Mouse (Mus musculus) layer of hippocampus, adult 11-12 months (tissue): Measurements from ENCODE around the gene Slc24a1.
"Not testable (repeated sequence)": the region's sequence is repeated elsewhere in the genome, so short reads cannot be mapped to it uniquely, and the experiment has no call there.

ENCODE experiments used
- DNase-seq: peaks from one replicate; pipeline ENCODE4 v3.0.0; 2022; ENCODE audit warnings: low spot score

Gene Slc24a1

DNA sequence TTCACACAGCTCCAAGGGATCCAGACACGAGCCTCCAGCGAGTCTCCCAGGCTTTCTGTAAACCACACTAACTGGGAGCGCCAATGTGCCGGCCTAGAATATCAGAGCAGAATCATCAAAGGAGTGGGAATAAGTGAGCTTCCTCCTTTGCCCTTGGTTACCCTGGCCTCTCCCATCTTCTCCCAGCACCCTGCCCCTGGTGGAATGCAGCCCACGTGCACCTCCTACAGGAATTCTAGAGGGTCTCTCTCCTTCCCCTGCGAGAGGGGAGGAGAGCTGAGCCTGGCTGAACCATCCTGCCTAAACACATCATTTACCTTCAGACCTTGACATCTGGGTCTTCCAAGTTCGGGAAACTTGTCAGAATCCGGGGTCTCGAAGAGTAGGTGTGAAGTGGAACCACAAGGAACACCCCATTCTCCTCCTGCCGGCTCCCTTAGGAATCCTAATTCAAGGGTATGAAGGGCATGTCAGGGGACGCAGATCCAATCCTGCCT lies at the start of gene Slc24a1:
Slc24a1 (minus strand) TSS at position 447 of the 497 bp plus-strand sequence.
- no peak for DNase-seq

DNA sequence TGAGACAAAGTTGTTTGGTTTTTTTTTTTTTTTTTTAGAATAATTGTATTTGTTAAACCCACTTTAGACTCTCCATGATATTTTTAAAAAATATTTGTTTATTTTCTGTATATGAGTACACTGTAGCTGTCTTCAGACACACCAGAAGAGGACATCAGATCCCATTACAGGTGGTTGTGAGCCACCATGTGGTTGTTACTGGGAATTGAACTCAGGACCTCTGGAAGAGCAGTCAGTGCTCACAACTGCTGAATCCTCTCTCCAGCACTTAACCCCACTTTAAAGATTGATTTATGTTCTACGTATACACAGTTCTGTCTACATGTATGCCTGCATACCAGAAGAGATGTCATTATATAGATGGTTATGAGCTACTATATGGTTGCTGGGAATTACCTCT lies 44.1 kb upstream of the Slc24a1 start:
- not testable (repeated sequence) for DNase-seq

DNA sequence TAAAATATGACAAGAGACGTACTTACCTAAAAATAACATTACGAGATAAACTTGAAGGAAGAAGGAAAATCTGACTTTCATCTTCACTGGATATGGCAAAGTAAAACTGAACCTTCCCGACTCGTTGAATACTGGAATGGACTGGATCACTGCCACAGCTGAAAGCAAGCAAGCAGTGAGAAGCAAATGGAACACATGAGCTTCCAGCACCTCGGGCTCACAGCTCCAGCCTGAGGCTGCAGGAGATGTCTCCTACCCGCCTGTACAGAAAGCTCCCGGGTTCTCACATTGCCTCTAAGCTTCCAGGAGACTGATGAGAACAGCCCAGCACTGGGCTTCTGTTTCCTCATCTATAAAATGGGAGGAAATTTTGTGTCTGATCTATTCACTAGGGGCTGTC lies 38.9 kb upstream of the Slc24a1 start:
- DNase-seq, result no peak

DNA sequence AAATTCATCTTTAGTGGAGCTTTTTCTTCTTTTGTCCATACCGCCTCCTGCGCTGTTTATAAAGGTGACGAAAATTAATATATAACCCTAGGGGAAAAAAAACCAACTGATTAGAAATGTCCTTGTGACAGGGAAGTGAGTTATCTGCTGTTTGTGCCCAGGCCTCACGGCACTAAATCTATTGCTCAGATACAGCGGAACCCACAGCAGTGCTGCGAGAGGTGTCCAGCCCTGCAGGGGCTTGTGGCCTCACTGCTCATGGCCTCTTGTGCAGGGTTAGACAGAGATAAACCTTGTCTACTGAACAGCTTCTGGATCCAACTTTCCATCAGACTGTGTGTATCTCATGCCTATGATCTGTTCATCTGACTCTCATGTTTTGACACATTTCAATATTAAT lies 37.0 kb upstream of the Slc24a1 start:
- DNase-seq, result no peak

DNA sequence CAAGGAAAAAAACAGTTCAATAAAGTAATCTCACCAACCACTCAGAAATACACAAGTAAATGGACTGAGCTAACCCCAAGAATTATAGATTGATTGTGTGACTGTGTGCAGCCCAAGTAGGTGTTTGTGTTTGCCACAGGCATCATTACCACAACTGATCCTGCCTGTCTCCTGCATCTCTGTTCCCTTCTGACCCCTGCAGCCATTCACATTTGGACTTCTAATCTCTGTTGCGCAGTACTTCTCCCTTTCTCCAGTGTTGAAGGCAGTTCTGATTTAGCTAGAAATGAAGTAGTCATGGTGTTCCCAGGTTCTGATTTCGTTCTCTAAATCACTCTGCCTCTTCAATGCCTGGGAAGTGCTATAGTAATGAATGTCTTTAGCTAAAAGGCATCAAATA lies 36.2 kb upstream of the Slc24a1 start:
- no peak for DNase-seq

DNA sequence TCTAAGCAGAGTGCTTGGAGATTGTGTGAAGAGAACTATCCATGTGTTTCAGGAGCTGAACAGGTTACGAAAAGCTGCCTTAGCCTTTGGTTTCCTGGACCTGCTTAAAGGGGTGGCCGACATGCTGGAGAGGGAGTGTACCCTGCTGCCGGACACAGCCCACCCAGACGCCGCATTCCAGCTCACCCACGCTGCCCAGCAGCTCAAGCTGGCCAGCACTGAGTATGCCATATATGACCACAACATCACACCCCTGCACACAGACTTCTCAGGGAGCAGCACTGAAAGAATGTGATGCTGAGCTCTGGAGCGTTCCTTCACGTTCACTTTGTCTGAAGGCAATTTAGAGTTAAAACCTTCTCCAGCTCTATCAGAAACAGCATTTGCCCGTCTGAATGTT lies 34.4 kb upstream of the Slc24a1 start:
- DNase-seq, result no peak

DNA sequence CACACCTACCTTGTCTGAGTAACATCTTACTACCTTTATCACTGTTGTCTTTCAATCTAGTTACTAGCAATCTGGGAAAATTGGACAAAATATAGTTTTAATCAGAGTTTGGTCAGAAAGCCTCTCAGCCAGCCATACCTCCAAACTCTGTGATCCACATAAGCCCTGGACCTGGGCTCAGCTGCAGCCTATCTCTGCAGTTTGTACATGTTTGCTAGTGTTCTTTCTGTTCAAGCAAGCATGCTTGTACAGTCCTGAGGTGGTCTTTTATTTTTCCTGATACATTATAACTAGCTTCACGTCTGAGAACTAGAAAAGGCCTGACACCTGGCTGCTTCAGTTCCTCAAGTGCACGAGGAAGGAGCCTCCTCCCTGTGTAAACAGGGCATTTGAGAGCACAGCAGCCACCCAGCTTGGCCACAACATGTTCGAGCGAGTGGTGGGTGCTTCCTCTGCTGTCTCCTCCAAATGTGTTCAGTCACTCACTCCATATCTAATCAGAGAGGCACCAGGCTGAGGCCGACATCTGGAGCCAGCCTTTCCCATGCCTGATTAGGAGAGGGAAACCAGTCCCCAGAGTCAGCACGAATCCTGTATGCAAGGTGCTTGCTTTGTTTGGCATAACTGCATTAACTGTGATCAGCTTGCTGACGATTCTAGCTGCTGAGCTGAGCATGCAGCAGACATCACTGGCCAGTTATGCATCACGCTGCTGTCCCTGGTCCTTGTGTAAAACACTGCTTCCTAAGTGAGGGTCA lies 33.8 kb upstream of the Slc24a1 start:
- DNase-seq, result no peak

DNA sequence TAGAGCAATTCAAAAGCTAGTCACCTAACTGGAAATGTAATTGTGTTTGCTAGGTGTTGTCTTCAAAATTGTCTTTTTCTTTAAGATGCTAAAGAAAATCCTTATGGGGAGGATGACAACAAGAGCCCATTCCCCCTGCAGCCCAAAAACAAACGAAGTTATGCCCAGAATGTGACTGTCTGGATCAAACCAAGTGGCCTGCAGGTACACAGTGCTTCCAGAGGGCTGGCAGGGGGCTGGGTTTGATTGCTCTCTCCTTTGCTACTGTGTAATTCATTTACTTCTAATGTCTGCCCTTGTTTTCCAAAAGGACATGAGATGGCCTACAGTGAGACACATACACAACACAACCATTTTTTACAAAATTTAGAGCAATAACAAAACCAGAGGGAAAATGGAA lies 30.5 kb upstream of the Slc24a1 start:
- no peak for DNase-seq

DNA sequence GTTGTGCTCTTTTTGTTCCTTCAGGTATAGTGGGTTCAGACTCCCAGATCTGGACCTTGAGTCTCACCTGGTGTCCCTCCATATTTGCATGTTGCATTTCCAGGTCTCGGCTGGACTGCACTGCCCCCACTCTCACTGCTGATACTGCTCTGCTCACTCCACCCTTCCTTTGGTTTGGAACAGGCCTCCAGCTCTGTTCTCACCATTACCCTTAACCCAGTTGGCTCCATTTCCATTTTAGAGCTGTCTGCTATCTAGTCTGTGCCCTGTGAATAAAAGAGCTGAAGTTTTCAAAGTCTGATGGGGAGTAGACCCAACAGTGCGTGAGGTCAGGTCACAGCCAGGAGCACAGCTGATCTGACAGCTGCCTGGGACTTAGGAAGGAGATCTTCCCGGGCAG lies 29.1 kb upstream of the Slc24a1 start:
- DNase-seq, result no peak

DNA sequence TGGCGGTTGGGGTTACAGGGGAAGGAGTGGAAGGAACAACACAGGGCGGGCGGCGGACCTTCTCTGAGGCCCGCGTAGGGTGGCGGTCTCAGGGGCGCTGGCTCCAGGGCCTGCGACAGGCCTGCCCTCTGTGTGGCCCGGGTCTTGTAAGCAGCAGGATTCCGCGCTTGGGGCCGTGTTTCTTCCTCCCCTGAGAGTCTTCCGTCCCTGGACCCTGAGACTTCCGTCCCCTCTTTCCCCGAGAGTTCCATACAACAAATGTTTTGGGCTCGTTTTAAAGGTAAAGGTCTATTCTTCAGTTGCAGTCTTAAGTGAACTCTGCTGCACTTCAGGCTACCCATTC lies 9.5 kb upstream of the Slc24a1 start:
- no peak for DNase-seq

DNA sequence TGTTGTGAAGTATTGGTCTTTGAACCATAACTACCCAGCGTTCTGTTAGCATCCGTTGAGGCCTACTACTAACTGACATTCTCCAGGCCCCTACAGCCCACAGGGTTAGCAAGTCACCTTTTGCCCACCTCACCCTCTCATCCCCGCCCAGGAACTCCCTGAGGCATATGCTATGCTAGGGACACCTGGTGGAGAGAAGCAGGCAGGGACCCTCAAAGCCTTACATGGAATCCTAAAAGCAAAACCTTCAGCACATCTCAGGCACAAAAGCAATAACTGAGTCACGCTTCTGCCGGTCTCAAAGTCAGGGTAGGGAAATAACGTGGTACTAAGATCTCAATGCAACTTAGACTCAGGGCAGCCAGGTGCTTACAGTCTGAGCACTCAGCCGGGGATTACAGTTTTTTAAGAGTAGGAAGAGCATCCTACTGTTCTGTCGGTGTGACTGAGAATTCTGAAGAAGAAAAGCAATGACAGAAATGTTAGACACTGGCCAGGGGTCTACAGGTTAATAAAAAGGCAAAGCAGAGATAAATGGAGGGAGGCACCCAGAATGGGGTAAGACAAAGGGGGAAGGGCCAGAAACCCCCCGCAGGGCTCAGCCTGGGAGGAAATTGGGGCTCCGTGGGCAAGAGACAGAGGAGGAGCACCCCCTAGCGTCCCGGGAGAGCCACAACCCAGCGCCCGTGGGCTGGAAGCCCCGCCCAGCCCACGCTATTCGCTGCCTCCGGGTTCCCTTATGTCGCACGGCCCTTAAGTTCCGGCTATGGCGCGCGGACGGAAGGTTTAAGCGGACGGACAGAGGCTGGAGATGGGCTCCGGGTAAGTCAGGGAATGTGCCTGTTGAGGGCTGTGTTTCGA lies 8.9 kb upstream of the Slc24a1 start, which contains the start of gene Ints14:
Ints14 (plus strand) TSS at position 789 of the 861 bp plus-strand sequence.
- DNase-seq, result peak; percentile 98

DNA sequence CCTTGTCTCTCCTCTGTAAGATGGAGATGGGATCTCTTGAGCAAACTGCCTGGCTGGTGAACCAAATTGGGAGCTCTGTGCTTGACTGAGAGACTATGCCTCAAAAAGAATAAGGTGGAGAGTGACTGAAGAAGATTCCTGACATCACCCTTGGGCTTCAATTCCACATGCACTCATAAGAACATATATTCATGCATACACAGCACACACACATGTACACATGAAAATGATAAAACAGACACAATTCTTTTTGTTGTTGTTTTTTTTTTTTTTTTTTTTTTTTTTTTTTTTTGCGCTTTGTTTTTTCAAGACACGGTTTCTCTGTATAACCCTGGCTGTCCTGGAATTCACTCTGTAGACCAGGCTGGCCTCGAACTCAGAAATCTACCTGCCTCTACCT lies 5.9 kb upstream of the Slc24a1 start:
- no peak for DNase-seq

DNA sequence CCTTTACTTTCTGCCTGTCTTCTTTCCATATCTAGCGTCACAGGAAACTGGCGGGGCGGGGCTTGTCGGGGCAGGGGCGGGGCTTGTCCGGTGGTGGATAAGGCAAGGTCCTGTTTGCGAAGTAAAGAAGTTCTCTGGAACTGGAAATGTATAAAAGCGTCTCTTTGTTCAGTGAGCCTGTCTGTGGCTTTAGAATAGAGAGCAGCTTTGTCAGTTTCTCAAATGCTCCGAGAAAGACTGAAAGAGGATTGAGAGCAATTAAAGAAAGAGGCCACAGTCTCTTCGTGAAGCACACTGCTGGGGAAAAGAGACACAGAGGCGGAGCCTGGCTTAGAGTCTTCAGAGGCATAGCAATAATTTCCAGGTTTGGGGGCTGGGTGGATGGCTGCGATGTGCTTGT lies 4.9 kb upstream of the Slc24a1 start:
- DNase-seq, result no peak

DNA sequence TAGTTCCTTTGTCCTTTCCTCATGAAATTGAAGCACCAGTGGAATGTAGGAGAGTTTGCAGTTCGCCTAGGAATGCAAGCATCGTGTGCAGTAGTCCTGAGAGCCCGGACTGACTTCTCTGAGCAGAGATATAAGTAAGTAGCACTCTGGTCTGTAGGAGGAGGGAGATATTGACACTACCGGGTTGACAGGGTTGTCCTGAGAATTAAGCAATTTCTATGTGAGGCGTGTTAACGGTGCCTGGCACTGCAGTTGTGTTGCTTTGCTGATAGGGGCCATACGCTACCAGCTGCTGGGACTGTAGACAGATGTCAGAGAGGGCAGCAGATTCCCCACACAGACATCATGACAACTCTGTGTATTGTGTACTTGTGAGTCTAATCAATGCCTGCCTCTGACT lies 1.8 kb upstream of the Slc24a1 start:
- no peak for DNase-seq

DNA sequence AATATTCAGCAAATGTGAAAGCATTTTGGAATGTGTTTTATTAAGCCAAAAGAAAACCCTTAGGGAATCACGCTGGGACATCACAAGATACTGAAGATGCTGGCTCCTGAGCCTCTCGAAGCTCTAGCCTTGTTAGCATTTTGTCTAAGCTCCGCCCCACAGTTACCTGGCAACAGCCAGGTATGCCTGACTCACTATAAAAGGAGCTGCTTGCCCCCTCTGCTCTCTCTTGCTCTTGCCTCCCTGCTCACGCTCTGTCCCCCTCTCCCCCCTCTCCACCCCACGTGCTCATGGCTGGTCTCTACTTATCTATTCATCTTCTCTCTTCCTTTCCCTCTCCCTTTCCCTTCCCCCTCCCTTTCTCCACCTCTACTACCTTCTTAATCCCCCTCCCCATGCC lies 648 bp upstream of the Slc24a1 start:
- no peak for DNase-seq

DNA sequence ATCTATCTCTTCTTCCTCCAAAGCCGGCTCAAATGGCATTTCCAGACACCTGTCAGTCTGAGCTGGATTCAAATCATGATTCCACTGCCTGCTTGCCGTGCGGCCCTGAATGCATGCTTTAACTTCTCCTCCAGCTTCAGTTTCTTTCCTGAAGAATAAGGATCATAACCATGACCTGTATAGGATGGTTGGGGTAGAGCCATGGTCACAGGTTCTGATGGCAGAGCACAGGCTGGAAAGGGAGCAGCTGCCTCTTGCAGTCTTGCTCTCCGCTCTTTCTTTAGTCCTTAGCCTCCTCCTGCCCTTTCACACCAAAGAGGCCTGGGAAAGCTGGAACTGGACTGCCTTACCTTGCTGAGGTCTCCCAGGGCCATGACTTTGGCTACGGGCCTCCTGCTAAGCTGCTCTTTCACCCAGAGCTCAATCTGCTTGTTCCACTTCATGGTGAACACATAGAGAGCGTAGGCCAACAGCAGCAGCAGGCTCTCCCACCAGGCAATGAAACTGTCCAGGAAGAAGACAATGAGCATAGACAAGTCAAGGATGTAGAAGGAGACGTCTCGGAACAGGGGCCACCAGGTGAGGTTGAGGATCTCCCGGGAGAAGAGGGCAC lies 3.8 kb downstream of the Slc24a1 start:
- DNase-seq, result no peak

DNA sequence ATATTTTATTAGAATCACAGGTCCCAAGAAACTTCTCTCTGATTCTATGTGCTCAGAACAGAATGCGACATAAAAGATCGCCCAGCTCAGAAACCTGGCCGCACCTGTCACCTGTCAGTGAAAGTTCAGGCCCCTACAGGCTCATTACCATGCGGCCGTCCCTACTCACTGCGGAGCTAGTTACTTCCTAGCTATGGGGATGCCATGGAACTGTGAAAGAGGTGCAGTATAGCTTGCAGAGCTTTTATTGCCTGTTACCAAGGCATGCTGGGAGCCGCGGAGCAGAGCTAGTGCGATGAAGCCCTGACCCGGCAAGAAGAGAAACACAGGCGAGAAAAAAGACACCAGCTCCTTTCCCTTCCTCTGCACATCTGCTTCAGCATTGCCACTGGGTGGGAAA lies 7.4 kb downstream of the Slc24a1 start:
- DNase-seq, result no peak

DNA sequence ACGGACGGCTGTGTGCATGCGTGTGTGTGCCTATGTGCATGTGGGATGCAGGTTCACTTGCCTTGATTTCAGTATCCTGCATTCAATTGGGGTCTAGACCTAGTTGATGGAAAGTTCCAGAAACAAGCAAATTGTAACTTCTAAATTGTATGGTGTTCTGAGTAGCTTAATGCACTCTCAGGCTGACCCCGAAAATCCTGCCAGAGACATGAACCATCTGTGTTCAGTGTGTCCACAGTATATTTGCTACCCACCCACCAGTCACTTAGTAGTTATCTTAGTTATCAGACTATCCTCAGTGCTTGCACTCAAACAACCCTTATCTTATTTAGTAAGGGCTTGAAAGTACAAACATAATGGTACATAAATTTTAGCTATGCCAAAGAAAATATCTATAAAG lies 9.8 kb downstream of the Slc24a1 start:
- no peak for DNase-seq

DNA sequence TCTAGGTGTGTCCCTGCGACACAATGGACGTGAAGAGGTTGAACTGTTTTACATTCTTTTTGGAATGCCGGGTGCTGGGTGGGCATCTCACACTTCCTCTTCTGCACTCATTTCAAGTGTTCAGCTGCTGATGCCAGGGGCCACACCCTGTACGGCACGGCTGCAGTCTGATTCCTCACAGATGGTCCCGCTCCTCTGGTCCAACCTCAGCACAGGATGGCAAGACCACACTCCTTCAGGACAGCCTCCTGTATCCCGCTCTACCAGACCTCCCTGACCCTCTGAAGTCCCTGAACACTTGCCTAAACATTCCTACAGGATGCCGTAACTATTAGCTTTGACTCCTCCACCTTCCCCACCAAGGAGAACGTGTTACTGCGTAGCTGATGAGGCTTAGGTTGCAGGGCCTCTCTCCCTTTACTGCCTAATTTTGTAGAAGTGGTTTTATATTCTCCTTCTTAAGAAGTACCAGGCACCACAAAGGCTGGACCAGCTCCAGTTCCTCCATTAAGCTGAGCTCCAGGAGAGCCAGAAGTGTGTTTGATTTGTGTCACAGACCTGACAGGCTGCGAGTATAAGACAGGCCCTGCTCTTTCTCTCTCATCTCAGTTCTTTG lies 10.6 kb downstream of the Slc24a1 start:
- DNase-seq, result no peak

DNA sequence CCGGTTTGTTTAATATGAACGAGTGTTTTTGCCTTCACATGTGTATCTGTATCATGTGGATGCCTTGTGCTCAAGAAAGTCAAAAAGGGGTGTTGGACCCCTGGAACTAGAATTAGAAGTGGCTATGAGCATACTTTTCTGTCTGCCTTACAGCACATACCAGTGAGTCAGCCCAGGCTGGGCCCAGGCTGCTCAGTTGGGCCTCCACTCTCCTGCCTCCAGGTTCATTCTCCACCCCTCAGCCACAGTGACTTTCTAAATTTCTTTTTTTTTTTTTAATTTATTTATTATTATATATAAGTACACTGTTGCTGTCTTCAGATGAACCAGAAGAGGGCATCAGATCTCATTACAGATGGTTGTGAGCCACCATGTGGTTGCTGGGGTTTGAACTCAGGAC lies 11.6 kb downstream of the Slc24a1 start:
- DNase-seq, result no peak

DNA sequence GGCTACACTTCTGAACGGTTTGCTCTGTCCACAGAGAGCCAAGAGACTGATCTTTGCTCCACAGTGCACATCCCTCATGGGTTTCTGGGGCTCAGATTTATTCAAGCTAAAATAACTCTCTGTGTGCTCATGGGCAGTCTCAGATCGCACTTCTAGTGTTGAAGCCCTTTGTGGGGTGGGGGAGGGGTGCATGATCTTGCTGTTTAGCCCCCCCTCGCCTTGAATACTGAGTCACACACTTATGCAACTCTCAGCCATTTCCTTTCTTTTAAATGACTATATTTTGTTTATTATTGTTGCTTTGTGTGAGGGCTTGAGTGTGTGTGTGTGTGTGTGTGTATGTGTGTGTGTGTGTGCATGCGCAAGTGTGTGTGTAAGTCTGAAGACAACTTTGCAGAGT lies 12.1 kb downstream of the Slc24a1 start:
- no peak for DNase-seq

DNA sequence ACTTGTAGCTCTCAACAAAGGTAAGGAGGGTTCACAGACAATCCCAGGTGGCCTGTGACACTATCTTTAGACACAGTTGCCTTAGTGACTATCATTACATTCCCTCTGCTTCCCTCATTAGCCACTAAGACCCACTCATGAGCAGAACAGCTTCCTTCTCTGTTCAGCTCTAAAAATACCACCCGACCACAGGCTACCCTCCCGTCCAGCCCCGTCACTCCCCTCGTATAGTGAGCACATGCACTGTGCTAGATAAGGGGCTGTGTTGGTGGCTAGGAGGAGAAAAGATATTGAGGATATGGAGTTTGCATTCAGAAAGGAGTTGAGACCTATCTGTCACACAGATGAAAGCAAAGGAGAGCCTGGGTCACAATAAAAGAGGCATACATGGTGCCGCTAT lies 12.9 kb downstream of the Slc24a1 start:
- no peak for DNase-seq

DNA sequence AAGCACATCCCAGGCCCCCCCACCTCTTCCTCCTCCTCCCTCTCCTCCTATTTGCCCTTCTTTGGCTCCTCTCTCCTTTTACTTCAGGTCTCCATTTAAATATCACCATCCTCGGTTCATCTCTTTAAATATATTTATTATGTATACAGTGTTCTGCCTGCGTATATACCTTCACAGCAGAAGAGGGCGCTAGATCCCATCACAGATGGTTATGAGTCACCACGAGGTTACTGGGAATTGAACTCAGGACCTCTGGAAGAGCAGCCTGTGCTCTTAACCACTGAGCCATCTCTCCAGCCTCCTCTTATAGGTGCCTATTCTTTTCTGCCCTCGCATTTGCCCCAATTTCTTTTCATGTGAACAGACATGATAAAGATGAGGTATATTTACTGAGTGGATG lies 13.9 kb downstream of the Slc24a1 start:
- no peak for DNase-seq
